Comparison of ENCODE assay signal across 12 mouse cellular contexts in genomic region chr17:79964850-79965249, GRCm38 (mm10).
A peak's percentile ranks its signal among the peaks of the same experiment; 100 is the strongest.
DNase-seq lines count a peak whose midpoint lies in the region; ATAC-seq and TF ChIP-seq lines count a peak whose summit lies in the region.
"Had no signal": no experiment of that assay in that cellular context is flagged by ENCODE, and none has a peak within 500 bp of the region (broad histone marks: within the 10 kb centered on the region; RNA-seq: fewer than 3 reads in every experiment).

No protein-coding gene starts in this region.

- H3K9ac ChIP-seq in heart, embryonic 16.5 days (ENCODE audit: low read length): no peak overlapping the region
- no peak overlapping the region for H3K9ac ChIP-seq in intestine, postnatal 0 days (ENCODE audit: low read depth, low read length)
- H3K9ac ChIP-seq: hindbrain, embryonic 14.5 days; lung, embryonic 15.5 days had no signal

- no peaks in the 10 kb centered on the region for H3K79me2 ChIP-seq in C2C12 (ENCODE audit: control insufficient read depth, insufficient read depth)

- H3K27me3 ChIP-seq in heart, embryonic 16.5 days (ENCODE audit: control insufficient read depth, insufficient read depth, low read length): peaks cover 3% of the 10 kb centered on the region; the same call in 1 of the 2 replicates
- H3K27me3 ChIP-seq in C2C12 (ENCODE audit: control insufficient read depth, insufficient read depth, insufficient read length): peaks cover 28% of the 10 kb centered on the region
- H3K27me3 ChIP-seq in intestine, postnatal 0 days (replicated peaks; ENCODE audit: control insufficient read depth, insufficient read depth, low read length): no peaks in the 10 kb centered on the region
- H3K27me3 ChIP-seq: lung, embryonic 15.5 days had no signal

- peak; percentile 37; the same call in 1 of the 2 replicates for ATAC-seq in heart, embryonic 16.5 days (replicated peaks; ENCODE audit: extremely low read depth, insufficient read depth, low FRiP score)
- ATAC-seq in granulocyte monocyte progenitor cell, adult 5-6 weeks (replicated peaks; ENCODE audit: poor library complexity, severe bottlenecking): peak; percentile 55
- no peak for ATAC-seq in intestine, postnatal 0 days

- WGBS in heart, embryonic 16.5 days: 61% methylated on average over 8 of the region's 8 CpGs
- 73% methylated on average over 8 of the region's 8 CpGs for WGBS in intestine, postnatal 0 days

- H3K4me1 ChIP-seq in heart, embryonic 16.5 days (ENCODE audit: control insufficient read depth, insufficient read depth, low read length): peaks cover 4% of the 10 kb centered on the region; the same call in 1 of the 2 replicates
- H3K4me1 ChIP-seq in intestine, postnatal 0 days (replicated peaks; ENCODE audit: control insufficient read depth, insufficient read depth, low read length): peaks cover 7% of the 10 kb centered on the region; the same call in 1 of the 2 replicates

- H3K4me3 ChIP-seq in heart, embryonic 16.5 days (ENCODE audit: low read length): no peak overlapping the region
- no peak overlapping the region for H3K4me3 ChIP-seq in C2C12 (ENCODE audit: insufficient read depth, poor library complexity, severe bottlenecking)
- H3K4me3 ChIP-seq in intestine, postnatal 0 days (ENCODE audit: low read depth, low read length): no peak overlapping the region
- H3K4me3 ChIP-seq: lung, embryonic 15.5 days had no signal

- no peak for TF ChIP-seq CTCF in C2C12 (IDR thresholded peaks at IDR 0.05; ENCODE audit: control insufficient read depth, insufficient read depth, insufficient read length)
- no peak for TF ChIP-seq CTCF in intestine, postnatal 0 days (IDR thresholded peaks at IDR 0.05; ENCODE audit: low read depth)

- no peaks in the 10 kb centered on the region for H3K9me3 ChIP-seq in heart, embryonic 16.5 days (replicated peaks; ENCODE audit: control insufficient read depth, low read length)
- no peaks in the 10 kb centered on the region for H3K9me3 ChIP-seq in intestine, postnatal 0 days (ENCODE audit: control insufficient read depth)
- H3K9me3 ChIP-seq: lung, embryonic 15.5 days had no signal

- H3ac ChIP-seq in C2C12 (ENCODE audit: control insufficient read depth, insufficient read length, low read depth): no peak overlapping the region

- no peak overlapping the region for H3K27ac ChIP-seq in heart, embryonic 16.5 days (ENCODE audit: low read length)
- H3K27ac ChIP-seq in intestine, postnatal 0 days (ENCODE audit: low read depth, low read length): no peak overlapping the region
- H3K27ac ChIP-seq: hindbrain, embryonic 14.5 days; lung, embryonic 15.5 days had no signal

- H3K79me3 ChIP-seq in C2C12 (ENCODE audit: low read depth): no peaks in the 10 kb centered on the region

- intact Hi-C loops in heart, postnatal 14 days (cut with DNase I): no loop called here

- DNase-seq in heart, postnatal 14 days: no peak
- DNase-seq in thymus, adult 18-20 months: peak; percentile 85 to 94
- no peak for DNase-seq in right cerebral cortex, postnatal 36 days (ENCODE audit: low spot score in 2 of 2)
- no peak for DNase-seq in adrenal gland, adult 8-10 months
- DNase-seq: kidney, postnatal 4 days; retina, postnatal 1 day had no signal

- no peaks in the 10 kb centered on the region for H3K36me3 ChIP-seq in heart, embryonic 16.5 days (ENCODE audit: control insufficient read depth, insufficient read depth)
- no peaks in the 10 kb centered on the region for H3K36me3 ChIP-seq in C2C12 (ENCODE audit: control insufficient read depth, insufficient read depth)
- H3K36me3 ChIP-seq in intestine, postnatal 0 days (ENCODE audit: control insufficient read depth, insufficient read depth): no peaks in the 10 kb centered on the region
- H3K36me3 ChIP-seq: lung, embryonic 15.5 days had no signal

- no peak overlapping the region for H3K4me2 ChIP-seq in heart, embryonic 16.5 days (ENCODE audit: low read depth, low read length)
- no peak overlapping the region; the same call in 1 of the 2 replicates for H3K4me2 ChIP-seq in intestine, postnatal 0 days (replicated peaks; ENCODE audit: low read depth)
- H3K4me2 ChIP-seq: hindbrain, embryonic 14.5 days; lung, embryonic 15.5 days had no signal

TF ChIP-seq in C2C12, 6 proteins besides CTCF, POLR2A, EP300 and RAD21:
- TF ChIP-seq MYOD1 (IDR thresholded peaks at IDR 0.05; ENCODE audit: control insufficient read depth, insufficient read length, low read depth) (peak; percentile 38), CEBPB (IDR thresholded peaks at IDR 0.05; ENCODE audit: low read depth) (no peak), USF1 (IDR thresholded peaks at IDR 0.05; ENCODE audit: low read depth) (no peak)

Comparison
In these comparisons a context has a peak if more than half of its experiments do, and no peak if none do; other contexts are left out.
1. DNase-seq: peak in thymus, adult 18-20 months (2 of 2); none in heart, postnatal 14 days (0 of 2), right cerebral cortex, postnatal 36 days (0 of 2) and adrenal gland, adult 8-10 months (single experiment).